Mouse (Mus musculus) ES-Bruce4 (cell line): ENCODE results near the gene Ndufc1. TPM values are rescaled to one million over a fixed set of nuclear protein-coding genes. Genes with fewer than 3 reads are reported as not detected.
"Not testable (repeated sequence)": the region's sequence is repeated elsewhere in the genome, so short reads cannot be mapped to it uniquely, and the experiment has no call there.

Source experiments
- H3K27ac ChIP-seq: 2 replicates; pipeline ENCODE4 v1.5.1; 2012; ENCODE audit warnings: low read length, inconsistent platforms; ENCODE audit not compliant: insufficient read depth
- H3K27me3 ChIP-seq: 2 replicates; pipeline ENCODE4 v1.6.1; 2012; ENCODE audit warnings: mild to moderate bottlenecking, low read length, inconsistent platforms; ENCODE audit not compliant: control insufficient read depth, poor library complexity, insufficient read depth, severe bottlenecking
- H3K36me3 ChIP-seq: 2 replicates; pipeline ENCODE4 v1.6.1; 2012; ENCODE audit warnings: inconsistent platforms, mild to moderate bottlenecking, low read length, moderate library complexity; ENCODE audit not compliant: control insufficient read depth, poor library complexity, insufficient read depth, severe bottlenecking
- H3K4me1 ChIP-seq: one replicate; pipeline ENCODE4 v1.8.1; 2011; ENCODE audit warnings: low read length; ENCODE audit not compliant: control insufficient read depth, insufficient read depth
- H3K4me3 ChIP-seq: 2 replicates; pipeline ENCODE4 v1.5.1; 2011; ENCODE audit warnings: low read depth, mild to moderate bottlenecking, low read length
- H3K9ac ChIP-seq: 2 replicates; pipeline ENCODE4 v1.6.1; 2012; ENCODE audit warnings: low read depth, mild to moderate bottlenecking, inconsistent platforms; ENCODE audit not compliant: poor library complexity, severe bottlenecking
- H3K9me3 ChIP-seq: replicated peaks from 2 replicates; pipeline ENCODE4 v1.6.1; 2012; ENCODE audit warnings: mild to moderate bottlenecking, low read length, inconsistent platforms; ENCODE audit not compliant: control insufficient read depth, poor library complexity, insufficient read depth, severe bottlenecking
- CTCF ChIP-seq: IDR thresholded peaks from one replicate; pipeline ENCODE4 v1.8.1; 2011; ENCODE audit warnings: low read depth, low read length
- EP300 ChIP-seq: IDR thresholded peaks from 2 replicates; pipeline ENCODE4 v1.6.1; 2011; ENCODE audit warnings: low read depth, low read length; ENCODE audit not compliant: insufficient read depth
- POLR2A ChIP-seq: IDR thresholded peaks from one replicate; pipeline ENCODE4 v1.8.1; 2011; ENCODE audit warnings: low read length; ENCODE audit not compliant: insufficient read depth
- polyA plus RNA-seq: library from polyadenylated mRNA; stranded (reverse); fragments of >200 nt; gene quantifications from 2 replicates; pipeline ENCODE4 v1.2.4, GENCODE M21; 2011; ENCODE audit warnings: low read depth; ENCODE audit not compliant: missing spikeins, insufficient read depth, insufficient read length

The Ndufc1 gene
- polyA plus RNA-seq, 1 experiment, result 196 TPM

DNA sequence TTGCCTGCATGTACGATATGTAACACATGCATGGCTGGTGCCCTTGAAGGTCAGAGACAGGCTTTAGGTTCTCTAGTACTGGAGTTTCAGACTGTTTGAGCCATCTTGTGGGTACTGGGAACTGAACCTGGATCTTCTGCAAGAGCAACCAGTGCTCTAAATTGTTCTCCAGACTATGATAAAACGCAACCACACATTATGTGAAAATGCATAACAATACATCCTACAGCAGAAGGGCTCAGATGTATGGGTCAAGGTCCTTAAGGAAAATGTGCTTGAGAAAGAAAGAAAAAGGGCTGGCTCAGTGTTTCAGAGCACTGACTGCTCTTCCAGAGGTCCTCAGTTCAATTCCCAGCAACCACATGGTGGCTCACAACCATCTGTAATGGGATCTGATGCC lies 15.1 kb downstream of the Ndufc1 start:
- Histone ChIP-seq H3K9me3 (no peaks in the 10 kb centered on the region), H3K27me3 (no peaks in the 10 kb centered on the region), H3K36me3 (no peaks in the 10 kb centered on the region), H3K4me1 (peaks cover 4% of the 10 kb centered on the region), H3K9ac (no peak overlapping the region), H3K27ac (no peak overlapping the region), H3K4me3 (no peak overlapping the region)
- TF ChIP-seq CTCF (no peak), POLR2A (no peak), EP300 (no peak)

DNA sequence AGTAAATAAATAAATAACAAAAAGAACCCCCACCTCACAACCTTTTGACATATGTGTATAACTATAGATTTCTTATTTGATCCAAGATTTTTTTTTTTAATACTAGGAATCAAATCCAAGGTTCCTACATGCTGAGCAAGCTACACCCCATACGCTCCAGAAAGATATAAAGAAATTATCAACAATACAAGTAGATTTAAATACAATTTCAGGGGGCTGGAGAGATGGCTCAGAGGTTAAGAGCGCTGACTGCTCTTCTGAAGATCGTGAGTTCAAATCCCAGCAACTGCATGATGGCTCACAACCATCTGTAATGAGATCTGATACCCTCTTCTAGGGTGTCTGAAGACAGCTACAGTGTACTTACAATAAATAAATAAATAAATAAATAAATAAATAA lies 15.8 kb downstream of the Ndufc1 start:
- H3K9ac ChIP-seq, H3K4me3 ChIP-seq, H3K4me1 ChIP-seq, H3K27ac ChIP-seq, H3K36me3 ChIP-seq, H3K27me3 ChIP-seq, H3K9me3 ChIP-seq: not testable (repeated sequence)

DNA sequence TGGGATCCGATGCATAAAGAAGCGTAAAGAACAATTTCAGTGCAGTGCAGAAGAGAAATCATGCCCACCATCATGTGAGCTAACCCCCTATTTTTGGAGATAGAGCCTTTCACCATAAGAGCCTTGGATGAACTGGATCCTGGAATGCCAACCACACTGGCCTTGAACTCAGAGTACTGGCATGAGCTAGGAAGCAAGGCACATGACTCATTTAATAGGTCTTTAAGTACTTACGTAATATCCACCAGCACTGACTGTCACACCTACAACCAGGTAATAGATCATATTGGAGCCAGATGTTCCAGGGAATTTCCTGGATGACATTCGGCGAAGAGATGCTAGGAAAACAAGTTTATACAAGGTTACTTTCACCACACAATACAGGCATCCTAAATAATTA lies 17.2 kb downstream of the Ndufc1 start:
- TF ChIP-seq CTCF, result no peak
- TF ChIP-seq POLR2A, result no peak
- no peak for TF ChIP-seq EP300
- Histone ChIP-seq H3K27me3 (no peaks in the 10 kb centered on the region), H3K4me3 (no peak overlapping the region), H3K9me3 (no peaks in the 10 kb centered on the region), H3K36me3 (no peaks in the 10 kb centered on the region), H3K4me1 (peaks cover 2% of the 10 kb centered on the region), H3K9ac (no peak overlapping the region), H3K27ac (no peak overlapping the region)

DNA sequence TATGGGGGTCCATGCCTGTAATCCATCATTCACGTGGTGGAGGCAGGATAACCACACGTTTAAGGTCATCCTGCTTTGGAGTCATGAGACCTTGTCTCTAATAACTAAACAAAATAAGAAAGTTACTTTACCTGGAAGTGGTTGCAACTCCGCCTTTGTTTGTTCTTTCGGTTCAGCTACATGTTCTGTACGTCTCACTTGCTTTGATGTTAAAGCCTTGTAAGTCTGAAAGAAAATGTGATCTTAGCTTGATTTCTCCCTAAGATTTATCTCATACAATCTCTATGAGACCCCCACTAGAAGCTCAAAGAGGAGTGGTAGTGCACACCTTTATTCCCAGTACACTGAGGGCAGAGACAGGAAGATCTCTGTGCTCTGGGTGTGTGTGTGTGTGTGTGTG lies 17.7 kb downstream of the Ndufc1 start:
- Histone ChIP-seq H3K4me3 (no peak overlapping the region), H3K36me3 (no peaks in the 10 kb centered on the region), H3K27me3 (no peaks in the 10 kb centered on the region), H3K9ac (no peak overlapping the region), H3K4me1 (peaks cover 2% of the 10 kb centered on the region), H3K9me3 (no peaks in the 10 kb centered on the region), H3K27ac (no peak overlapping the region)
- TF ChIP-seq EP300, result no peak
- no peak for TF ChIP-seq POLR2A
- no peak for TF ChIP-seq CTCF

DNA sequence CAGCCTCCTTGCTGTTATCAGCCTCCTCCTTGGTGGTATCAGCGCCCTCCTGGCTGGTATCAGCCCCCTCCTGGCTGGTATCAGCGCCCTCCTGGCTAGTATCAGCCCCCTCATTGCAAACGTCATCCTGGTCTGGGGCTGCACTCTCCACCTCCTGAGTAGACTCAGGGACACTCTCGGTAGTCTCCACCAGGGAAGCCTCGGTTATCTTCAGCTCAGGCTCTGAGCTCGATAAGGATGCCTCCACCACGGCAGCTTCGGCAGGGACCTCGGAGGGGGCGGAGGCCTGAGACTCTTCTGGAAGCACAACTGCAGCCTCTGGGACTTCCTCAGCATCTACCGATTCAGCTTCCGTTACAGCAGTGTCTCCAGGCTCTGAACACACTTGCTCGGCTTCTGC lies 19.9 kb downstream of the Ndufc1 start:
- Histone ChIP-seq H3K4me1 (no peaks in the 10 kb centered on the region), H3K9me3 (no peaks in the 10 kb centered on the region), H3K36me3 (no peaks in the 10 kb centered on the region), H3K9ac (no peak overlapping the region), H3K27ac (no peak overlapping the region), H3K27me3 (no peaks in the 10 kb centered on the region), H3K4me3 (no peak overlapping the region)
- TF ChIP-seq CTCF, result no peak
- TF ChIP-seq EP300, result no peak
- TF ChIP-seq POLR2A, result no peak

DNA sequence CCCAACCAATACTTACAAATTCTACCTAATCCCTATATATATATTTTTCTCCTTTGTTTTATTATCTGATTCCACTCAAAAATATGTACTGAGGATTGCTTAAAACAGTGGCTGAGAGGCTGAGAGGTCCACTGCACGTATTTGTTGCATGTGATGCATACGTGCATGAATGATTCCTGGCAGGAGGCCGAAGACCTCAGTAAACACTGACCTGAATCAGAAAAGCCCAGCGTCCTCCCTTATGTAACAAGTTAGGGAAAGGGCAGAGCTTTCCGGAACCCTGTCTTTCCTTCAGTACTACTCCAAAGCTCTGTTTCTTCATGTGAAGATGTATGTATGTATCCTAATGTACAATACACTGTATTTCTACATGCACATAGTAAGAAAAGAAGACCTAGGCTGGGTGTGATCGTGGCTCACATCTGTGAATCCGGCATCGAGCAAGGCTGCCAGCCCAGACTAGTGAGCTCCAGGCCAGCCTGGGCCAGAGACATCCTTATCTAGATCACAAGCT lies 20.9 kb downstream of the Ndufc1 start:
- Histone ChIP-seq H3K9me3 (no peaks in the 10 kb centered on the region), H3K27ac (no peak overlapping the region), H3K4me1 (no peaks in the 10 kb centered on the region), H3K9ac (no peak overlapping the region), H3K4me3 (no peak overlapping the region), H3K36me3 (no peaks in the 10 kb centered on the region), H3K27me3 (no peaks in the 10 kb centered on the region)
- no peak for TF ChIP-seq EP300
- no peak for TF ChIP-seq POLR2A
- no peak for TF ChIP-seq CTCF

DNA sequence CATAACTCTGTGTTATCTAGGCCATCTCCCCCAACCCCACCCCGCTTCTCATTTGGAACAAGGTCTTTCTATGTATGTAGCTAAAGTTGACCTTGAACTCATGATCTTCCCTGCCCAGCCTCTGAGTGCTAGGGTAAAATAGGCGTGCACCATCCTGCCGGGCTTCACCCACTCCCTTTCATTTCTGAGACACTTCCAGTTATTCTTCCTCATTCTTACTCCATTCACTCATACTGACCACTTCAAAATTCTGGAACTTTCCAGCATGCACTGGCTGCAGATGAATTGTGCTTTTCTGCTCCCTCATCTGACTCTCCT lies 21.7 kb downstream of the Ndufc1 start:
- H3K9me3 ChIP-seq, result no peaks in the 10 kb centered on the region
- no peaks in the 10 kb centered on the region for H3K4me1 ChIP-seq
- TF ChIP-seq CTCF, result no peak
- TF ChIP-seq POLR2A, result no peak
- no peak for TF ChIP-seq EP300
- H3K27ac ChIP-seq, result no peak overlapping the region
- H3K36me3 ChIP-seq, result no peaks in the 10 kb centered on the region
- H3K9ac ChIP-seq, result no peak overlapping the region
- H3K27me3 ChIP-seq, result no peaks in the 10 kb centered on the region
- H3K4me3 ChIP-seq, result no peak overlapping the region
